Mouse (Mus musculus) gastrocnemius, postnatal 4 days (tissue): ENCODE measurements at regions not wholly inside any gene's neighbourhood (a gene's known extent, or its start where the extent isn't known, plus 50 kb on each side); places are given as distances from the start of the nearest gene placed in this dataset.

Experiments
- DNase-seq, 2 experiments: peaks; one replicate each; pipeline ENCODE4 v3.0.0; 2021 to 2022; ENCODE audit warnings: low spot score in 2 of 2, mixed read lengths in 2 of 2

DNA sequence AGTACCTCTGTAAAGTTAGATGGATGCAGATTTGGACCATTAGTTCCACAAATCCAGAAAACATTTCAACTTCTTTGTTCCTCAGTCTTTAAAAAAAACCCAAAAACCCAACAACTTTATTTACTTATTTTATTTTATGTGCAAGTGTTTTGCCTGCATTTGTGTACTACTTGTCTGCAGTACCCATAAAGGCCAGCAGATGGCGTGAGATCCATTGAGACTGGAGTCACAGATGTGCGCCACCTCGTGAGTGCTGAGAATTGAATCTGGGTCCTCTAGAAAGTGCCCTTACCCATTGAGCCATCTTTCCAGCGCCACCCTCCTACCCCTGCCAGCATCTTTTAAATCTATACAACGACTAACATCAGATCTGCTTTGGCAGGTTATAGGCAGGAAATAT lies 53.0 kb downstream of the Gm12689 start:
- DNase-seq, result no peak

DNA sequence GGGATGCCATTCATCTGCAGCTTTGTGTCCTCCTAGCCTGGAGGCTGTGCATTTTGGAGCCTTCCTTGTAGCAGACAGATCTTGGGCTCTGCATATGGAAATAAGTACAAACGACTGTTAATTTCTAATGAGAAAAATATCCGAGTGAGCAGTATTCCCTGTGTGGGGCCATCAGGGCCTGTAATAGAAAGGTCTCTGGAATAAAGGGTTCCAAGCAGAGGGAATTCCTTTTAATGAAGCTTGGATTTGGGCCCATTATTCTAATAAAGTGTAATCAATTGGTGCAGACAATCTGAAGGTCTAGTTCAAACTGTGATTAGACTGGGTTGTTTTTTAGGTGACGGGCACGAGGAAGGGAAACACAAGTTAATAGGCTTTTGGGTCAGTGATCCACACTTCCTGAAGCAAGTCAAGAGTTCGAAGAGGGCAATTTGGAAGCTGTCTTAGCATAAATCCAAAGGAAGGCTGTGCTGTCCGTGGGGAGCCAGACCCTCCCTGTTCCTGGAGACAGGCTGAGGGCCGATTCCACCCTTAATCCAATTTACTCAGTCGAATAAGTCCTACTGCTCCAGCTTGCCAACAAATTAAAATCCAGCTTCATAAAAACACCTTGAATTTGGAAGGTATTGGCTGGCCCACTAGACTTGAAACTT lies 57.5 kb downstream of the Gm12689 start:
- DNase-seq, result no peak

DNA sequence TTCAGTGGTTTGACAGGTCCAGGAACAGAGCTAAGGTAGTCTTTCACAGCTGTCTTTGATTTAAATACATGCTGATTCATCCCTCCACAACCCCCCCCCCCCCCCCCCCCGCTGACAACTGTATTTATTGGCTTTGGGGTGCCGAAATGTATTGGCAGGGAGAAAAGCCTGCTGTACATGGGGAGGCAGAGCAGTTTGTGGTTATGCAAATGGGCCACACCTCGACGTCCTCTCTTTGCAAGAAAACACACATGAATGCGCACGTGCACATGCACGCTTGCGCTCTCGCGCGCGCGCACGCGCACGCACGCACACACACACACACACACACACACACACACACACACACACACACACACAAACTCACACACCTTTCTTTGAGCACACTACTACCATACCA lies 58.5 kb downstream of the Gm12689 start:
- no peak for DNase-seq

DNA sequence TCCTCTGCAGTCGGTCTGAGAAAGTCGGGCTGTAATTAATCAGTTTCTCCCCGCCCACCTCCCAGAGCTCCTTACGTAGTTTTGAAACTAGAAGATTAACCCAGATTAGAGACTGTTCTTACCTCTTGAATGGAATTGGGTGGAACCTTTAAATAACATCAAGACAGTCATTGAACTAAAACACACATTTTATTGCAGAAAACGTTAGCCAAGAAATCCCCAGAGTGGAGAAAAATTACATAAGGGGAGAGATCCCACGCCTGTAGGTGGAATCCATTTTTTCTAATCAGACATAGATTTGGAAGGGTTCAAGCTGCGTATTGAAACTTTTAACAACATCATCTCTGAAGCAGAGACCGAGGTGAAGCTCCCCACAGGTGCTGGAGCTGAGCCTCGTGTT lies 59.1 kb downstream of the Gm12689 start:
- no peak for DNase-seq

DNA sequence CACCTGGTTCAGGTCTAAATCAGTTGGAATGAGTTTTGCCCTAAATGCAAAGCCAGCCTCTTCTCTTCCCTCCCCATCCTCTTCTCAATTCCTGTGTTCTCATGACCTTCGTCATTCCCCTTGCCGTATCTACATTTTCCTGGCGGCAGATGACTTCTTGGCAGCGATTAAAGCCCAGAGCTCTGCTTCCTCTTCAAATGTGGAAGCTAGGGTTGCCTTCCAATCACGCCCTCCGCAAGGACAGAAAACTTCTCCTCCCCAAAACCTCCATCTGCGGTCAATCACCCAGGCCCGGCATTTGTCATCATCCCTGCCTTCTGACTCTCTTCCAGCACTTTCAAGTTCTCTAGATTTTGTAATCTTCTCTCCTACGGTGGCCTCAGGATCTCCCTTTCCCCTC lies 72.3 kb downstream of the Gm12689 start:
- no peak for DNase-seq

DNA sequence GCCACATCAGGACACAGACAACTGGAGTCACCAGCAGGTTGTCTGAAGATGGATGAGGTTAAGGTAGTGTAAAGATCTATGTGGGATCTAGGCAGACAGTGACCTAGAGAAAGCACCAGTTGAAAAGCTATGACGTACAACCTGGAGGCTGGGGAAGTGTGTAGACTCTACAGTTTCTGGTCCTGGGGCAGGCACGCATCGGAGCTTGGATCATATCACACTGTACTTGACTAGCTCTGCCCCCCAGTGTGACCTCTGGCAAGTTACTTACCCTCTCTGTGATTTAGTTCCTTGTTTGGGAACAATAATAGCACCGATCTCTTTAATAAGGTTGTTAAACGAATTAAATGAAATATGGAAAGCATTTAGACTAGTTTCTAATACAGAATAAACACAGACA lies 75.5 kb downstream of the Gm12689 start:
- DNase-seq, result no peak

DNA sequence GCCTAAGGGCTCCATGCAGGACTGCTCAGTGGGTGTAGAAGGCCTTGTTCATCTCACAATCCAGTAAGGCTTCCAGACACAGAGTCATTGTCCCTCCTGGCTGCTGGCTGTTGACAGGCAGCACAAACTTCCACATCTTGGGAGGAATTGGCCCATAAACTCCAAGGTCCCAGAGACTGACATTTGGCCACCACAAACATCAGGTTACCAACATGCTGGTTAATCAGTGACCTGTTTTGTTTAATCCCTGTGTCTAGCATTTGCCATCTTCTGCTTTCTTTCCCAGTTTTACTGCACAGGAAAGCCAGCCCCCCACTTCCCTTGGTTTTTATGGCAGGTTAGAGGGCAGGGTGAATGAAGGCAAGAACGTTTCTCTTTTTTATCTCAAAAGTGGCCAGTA lies 80.5 kb downstream of the Gm12689 start:
- no peak for DNase-seq

DNA sequence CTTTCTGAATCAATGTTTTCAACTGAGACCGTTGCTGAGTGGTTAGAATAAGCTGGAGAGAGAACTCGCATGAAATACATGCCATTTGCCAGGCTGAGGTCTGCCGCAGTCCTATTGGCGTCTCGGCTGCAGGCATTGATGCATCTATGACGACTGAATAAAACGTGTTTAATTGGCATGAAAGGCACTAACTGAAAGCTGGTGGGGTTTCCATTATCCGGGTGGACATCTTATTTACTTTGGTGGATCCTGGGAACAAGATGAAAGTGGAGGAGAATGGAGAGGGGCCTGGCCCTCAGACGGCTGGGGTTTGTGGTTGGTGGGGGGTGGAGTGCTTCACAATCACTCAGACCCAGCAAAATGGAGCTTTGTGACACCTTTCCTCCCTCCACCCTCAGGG lies 81.2 kb downstream of the Gm12689 start:
- DNase-seq, result no peak

DNA sequence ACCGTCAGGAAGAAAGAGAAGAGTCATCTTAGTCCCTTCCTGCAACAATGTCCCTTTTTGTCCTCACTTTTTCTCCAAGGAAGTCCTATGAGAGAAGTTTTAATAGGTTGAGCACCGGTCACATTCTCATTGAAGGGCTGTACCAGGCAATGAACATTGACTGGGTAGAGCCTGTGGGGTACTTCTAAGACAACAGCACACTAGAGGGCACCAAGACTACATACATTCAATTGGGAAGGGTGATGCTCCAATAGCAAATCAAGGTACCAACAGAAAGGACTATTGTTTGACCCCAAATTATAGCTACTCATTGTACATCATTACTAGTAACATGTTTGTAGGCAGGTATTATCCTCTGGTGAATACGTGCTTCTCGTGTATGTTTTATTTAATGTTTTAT lies 84.3 kb downstream of the Gm12689 start:
- DNase-seq, result no peak

DNA sequence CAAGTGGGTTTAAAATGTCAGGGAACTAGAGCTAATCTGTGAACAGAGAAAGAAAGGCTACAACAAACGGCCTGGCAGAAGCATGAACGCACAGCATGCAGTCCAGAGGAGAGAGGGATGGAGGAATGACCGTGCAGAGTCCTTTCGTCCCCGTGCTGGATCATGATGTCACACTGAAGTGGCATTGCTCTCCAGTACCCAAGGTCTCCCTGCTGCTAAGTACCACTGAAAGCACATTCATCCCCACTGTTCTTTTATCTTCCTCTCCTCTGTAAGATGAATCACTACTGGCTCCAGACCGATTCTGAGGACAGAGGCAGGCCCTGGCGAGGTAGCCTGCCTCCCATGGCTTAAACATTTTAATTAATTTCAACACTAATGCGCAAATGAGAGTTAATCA lies 89.7 kb downstream of the Gm12689 start:
- no peak for DNase-seq

DNA sequence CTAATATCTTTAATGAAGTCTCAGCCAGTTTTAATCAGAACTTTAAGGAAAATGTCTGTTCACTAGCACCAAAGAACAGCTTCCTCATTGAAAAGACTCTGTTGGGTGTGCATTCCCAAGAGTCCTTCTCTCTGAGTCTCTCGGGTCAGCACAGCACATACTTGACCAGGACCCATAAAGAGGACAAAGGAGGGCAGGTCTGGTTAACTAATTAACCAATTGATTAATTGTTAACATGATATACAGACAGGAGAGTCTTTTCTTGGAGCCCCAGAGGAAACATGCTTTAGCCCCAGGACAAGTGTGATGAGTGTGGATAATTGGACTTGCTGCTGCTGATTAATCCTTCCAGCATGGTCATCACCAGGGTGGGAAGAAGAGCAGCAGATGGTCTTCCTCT lies 93.7 kb downstream of the Gm12689 start:
- no peak for DNase-seq

DNA sequence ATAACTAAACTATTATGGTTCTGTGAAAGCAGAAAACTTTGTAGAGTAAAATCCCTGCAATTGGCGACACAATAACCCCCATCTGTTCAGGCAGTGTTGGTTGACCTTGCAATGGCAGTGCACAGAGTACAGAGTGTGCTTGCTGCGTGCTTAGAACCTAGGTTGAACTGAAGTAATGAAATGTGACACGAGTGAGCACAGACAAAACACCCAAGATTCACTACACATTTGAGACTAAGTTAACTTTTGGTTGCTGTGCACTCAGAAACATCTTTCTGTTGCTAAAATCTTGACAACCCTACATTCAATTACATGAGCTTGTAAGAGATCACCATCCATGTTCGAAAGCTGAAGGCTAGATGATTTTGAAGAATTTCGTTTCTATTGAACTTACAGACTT lies 97.3 kb downstream of the Gm12689 start:
- DNase-seq, result no peak

DNA sequence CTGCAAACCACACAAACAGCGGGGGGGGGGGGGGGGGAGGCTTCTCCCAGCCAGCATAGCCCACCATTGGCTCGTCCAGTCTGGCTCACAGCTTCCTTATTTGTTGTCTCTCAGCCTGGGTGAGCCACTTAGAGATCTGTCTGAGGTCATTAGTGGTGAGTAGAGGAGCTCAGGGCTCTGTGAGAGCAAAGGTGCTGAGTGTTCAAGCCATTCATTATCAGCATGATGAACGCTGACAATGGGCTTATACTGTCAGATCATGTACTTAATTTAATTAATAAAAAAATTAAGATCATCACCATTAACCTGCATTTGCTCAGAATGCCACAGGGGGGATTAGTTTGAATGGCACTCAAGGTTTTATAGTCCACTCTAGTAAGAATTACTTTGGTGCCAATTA lies 98.5 kb downstream of the Gm12689 start:
- DNase-seq, result no peak

DNA sequence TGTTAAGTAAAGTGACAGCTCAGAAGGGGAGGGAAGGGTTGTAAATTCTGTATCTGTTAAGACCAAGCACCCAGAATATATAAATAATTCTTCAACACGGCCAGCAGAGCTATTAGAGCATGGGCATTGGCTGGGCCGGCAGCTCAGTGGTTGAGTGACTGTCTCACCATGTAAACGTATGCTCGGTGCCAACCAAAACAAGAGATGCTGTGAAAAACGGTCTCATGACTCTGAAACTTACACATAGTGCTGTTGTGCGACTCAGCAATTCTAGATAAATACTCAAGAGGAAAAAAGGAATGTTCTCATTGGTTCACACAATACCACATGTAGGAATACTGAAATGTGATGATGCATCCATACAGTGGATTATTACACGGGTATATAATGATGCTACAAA lies 111.8 kb downstream of the Gm12689 start:
- no peak for DNase-seq

DNA sequence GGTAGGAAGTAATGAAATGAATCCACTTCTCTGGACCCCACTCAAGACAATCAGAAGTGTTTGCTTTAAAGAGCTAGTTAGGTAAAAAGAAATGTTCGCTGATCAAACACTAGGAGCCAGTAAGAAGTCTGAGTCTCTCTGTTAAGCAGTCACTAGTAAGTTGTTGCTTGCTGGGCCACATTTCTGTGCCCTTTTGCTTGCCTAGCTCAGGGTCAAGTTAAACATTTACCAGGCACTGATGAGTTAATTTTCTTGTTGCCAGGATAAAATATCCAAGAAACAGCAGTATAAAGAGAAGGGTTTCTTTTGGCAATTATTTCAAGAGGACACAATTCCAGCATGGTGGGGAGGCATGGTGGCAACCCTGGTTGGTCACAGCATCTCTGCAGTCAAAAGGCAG lies 127.7 kb downstream of the Gm12689 start:
- DNase-seq, result no peak

DNA sequence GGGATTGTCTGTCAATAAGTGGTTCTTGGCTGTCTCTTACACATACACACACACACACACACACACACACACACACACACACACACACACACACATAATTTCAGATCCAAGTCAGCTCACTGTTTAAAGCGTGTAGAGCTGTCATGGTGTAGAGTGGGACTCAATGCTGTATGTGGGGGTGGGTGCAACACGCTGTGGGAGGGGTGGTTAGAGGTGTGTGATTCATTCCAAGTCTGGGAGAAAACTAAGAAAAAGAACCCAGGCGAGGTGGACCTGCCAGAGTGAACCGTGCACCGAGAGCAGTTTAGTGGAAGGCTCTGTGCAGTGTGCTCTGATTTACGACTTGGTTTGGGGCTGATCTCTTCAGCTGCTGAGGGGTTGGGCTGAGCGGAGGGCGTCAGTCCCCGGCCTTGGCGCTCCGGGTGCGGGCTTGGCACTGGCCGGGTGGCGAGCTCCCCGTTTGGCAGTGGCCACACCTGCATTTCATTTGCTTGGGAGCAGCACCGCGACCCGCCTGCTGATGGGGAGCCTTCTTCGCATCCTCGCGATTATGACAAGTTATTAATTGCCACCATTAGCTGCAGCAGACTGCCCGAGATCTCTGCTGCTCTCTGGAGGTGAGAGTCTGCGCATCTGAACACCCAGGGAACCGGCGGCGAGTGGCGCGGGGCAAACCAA lies 149.5 kb downstream of the Gm12689 start:
- DNase-seq, result peak in 1 of 2 experiments; percentile 16

DNA sequence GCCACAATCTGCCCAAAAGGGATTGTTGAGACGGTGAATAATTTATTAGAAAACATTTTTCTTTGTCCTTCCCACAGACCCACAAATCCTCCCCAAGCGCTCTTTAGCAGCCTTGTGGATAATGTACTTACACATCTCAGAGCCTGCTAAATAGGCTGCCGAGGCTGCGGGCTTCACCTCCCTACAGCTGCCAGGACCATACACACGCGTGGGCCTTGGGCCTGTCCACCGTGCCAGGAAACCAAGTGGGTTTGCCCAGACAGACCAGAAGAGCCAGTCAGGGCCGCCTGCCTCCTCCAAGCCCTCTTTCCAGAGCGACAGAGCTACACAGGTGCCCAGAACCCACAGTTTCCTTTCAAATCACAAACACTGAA lies 150.0 kb downstream of the Gm12689 start:
- no peak for DNase-seq

DNA sequence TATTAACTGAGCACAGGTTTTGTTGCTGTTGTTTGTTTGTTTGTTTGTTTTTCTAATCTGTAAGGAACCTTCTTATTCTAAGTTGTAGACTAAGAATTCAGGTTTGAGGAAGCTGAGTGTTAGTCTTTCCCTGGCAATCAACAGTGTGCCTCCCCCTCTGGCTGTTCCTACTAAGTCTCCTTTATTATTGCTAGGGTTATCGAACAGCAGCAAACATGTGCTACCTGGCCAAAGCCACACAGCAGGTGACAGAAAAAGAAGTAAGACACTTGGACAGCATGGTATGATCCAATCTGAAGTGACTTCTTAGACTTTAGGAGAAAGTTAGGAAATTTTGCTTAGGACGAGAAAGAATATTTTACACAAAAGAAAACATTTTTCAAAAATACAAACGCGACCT lies 163.3 kb downstream of the Gm12689 start:
- DNase-seq, result no peak

DNA sequence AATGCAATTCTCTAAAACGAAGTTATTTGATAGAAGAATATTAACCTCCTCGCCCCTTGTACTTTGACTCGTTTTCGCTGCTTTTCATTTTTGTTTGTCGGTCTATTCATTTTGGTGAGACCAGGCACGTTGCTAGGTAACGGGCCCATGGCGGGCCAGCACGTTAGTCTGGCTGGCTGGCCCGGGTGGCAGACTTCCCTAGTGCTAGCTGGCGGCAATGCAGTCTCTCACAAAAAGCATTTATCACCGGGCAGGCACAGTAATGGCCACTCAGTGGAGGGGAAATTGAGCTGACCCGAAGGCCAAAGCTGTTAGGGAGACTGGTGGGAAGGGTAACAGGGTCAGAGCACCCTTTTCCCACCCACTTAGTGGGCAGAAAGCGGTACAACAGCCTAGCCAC lies 163.7 kb downstream of the Gm12689 start:
- DNase-seq, result peak in 1 of 2 experiments; percentile 28

DNA sequence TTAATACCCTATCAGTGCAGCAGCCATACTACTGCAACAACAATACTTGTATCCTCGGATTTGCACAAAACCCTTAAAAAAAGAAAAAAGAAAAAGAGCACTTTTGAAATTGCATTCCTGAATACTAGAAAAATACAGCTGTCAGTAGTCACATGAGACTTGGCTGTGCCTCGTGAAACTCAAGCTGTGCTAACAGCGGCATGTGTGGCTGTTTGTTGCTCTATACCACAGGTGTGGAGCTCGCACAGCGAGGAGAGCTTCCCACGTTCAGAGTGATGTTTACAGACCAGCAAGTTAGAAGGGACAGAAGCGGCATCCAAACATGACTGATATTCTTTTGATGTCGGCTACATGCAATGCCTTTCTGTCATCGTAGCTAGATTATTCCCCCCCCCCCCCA lies 169.8 kb downstream of the Gm12689 start:
- no peak for DNase-seq

DNA sequence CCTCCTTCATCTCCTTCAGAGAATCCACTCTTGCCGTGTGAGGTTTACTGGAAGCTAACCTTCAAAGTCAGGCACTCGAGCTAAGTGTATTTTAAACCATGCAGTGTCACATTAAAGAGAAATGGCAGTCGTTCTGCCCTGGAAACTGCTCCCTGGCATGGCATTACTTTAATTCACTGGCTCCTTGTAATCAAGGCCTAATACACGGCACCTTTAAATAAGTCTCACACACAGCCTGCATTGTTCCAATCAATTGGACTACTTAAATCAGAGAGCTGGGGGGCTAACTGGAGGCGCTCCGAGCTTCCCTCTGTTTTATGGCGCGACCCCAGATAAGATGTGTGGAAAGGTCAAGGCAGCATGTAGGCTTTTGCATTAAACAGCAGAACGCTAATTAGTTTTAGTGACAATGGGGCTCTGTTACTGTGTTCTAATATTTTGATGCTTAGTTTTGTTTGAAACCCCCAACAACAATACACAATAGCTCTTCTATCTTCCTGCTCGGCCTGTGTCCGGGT lies 180.1 kb downstream of the Gm12689 start:
- no peak for DNase-seq

DNA sequence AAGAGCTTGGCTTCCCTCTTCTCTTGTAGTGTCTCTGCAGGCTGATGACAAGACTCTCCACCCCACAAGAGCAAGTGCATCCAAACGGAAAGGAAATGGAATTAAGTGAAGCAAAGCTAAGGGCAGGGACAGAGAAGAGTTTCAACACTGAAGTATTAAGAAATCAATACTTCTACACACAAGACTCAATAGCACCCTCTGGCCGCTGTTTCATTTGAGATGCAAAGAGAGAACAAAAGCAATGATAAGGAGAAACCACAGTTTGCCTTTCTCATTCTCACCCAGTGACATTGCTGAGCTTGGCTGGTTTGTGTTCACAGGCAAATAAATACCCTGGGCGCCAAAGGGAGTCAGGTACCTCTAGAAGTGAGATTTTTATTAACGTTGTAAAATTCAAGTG lies 171.8 kb upstream of the Foxd3 start:
- no peak for DNase-seq
